In the genomic region with DNA sequence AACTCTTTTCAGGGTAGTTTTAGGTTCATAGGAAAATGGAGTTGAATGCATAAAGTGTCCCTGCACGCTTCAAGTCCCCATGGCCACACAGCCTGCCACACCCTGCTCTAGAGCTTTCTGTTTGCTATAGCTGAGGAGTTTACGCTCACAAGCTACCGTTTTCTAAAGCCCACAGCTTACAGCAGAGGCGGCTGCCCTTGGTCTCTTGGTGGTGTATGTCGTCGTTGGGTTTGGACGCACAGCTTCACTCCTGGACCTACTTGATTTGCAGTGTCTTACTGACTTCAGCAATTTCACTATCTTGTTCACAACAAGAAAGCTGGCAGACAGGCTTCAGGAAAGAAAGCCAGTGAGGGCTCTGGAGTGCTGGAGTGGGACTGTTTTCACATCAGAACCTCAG, we compare ENCODE assay signal across 18 mouse cellular contexts. TPM values are rescaled to one million over a fixed set of nuclear protein-coding genes. Genes with fewer than 3 reads are reported as not detected.
DNase-seq lines count a peak whose midpoint lies in the region; ATAC-seq and TF ChIP-seq lines count a peak whose summit lies in the region.
"Had no signal": no experiment of that assay in that cellular context is flagged by ENCODE, and none has a peak within 500 bp of the region (broad histone marks: within the 10 kb centered on the region; RNA-seq: fewer than 3 reads in every experiment).

No protein-coding gene starts in this region.

- TF ChIP-seq CTCF in liver, adult 2 months (IDR thresholded peaks at IDR 0.05; ENCODE audit: low read depth, low read length): no peak

- H3K4me3 ChIP-seq in liver, adult 2 months (ENCODE audit: insufficient read depth, low read depth, low read length): no peak overlapping the region
- no peak overlapping the region for H3K4me3 ChIP-seq in liver, embryonic 12.5 days
- H3K4me3 ChIP-seq in heart, embryonic 12.5 days: no peak overlapping the region
- H3K4me3 ChIP-seq in limb, embryonic 10.5 days: no peak overlapping the region
- H3K4me3 ChIP-seq in midbrain, embryonic 16.5 days (ENCODE audit: low read depth, low read length): no peak overlapping the region
- H3K4me3 ChIP-seq: embryonic facial prominence, embryonic 10.5 days; forebrain, embryonic 13.5 days; kidney, embryonic 15.5 days; liver, embryonic 13.5 days had no signal

- no peak overlapping the region for H3K4me2 ChIP-seq in liver, embryonic 12.5 days
- peak overlapping the region; percentile 39 for H3K4me2 ChIP-seq in heart, embryonic 12.5 days
- no peak overlapping the region for H3K4me2 ChIP-seq in midbrain, embryonic 16.5 days (ENCODE audit: low read length)
- H3K4me2 ChIP-seq: forebrain, embryonic 13.5 days; kidney, embryonic 15.5 days; liver, embryonic 13.5 days had no signal

- H3K4me1 ChIP-seq in liver, adult 2 months (ENCODE audit: control insufficient read depth, insufficient read depth, low read length): no peaks in the 10 kb centered on the region
- H3K4me1 ChIP-seq in liver, embryonic 12.5 days: no peaks in the 10 kb centered on the region
- peaks cover 13% of the 10 kb centered on the region; the same call in 1 of the 2 replicates for H3K4me1 ChIP-seq in heart, embryonic 12.5 days (replicated peaks)
- peaks cover 10% of the 10 kb centered on the region; the same call in 1 of the 2 replicates for H3K4me1 ChIP-seq in limb, embryonic 10.5 days
- no peaks in the 10 kb centered on the region for H3K4me1 ChIP-seq in midbrain, embryonic 16.5 days (ENCODE audit: control insufficient read depth, insufficient read depth, low read length)
- H3K4me1 ChIP-seq: forebrain, embryonic 13.5 days; liver, embryonic 13.5 days had no signal

- H3K27ac ChIP-seq in liver, adult 2 months (replicated peaks; ENCODE audit: insufficient read depth, low read depth, low read length): no peak overlapping the region
- no peak overlapping the region for H3K27ac ChIP-seq in liver, embryonic 12.5 days
- peak overlapping the region; percentile 76 for H3K27ac ChIP-seq in heart, embryonic 12.5 days (ENCODE audit: poor library complexity, severe bottlenecking)
- H3K27ac ChIP-seq in limb, embryonic 10.5 days: no peak overlapping the region
- H3K27ac ChIP-seq in midbrain, embryonic 16.5 days (ENCODE audit: low read length): no peak overlapping the region
- H3K27ac ChIP-seq: embryonic facial prominence, embryonic 10.5 days; forebrain, embryonic 13.5 days; liver, embryonic 13.5 days had no signal

- peak overlapping the region; percentile 2; the same call in 1 of the 2 replicates for H3K9ac ChIP-seq in liver, adult 2 months (ENCODE audit: low read depth, low read length)
- no peak overlapping the region for H3K9ac ChIP-seq in liver, embryonic 12.5 days
- no peak overlapping the region for H3K9ac ChIP-seq in heart, embryonic 12.5 days
- H3K9ac ChIP-seq in midbrain, embryonic 16.5 days (ENCODE audit: low read depth, low read length): no peak overlapping the region
- H3K9ac ChIP-seq: forebrain, embryonic 13.5 days; kidney, embryonic 15.5 days; liver, embryonic 13.5 days had no signal

- H3K36me3 ChIP-seq in liver, adult 2 months (ENCODE audit: control insufficient read depth, insufficient read depth, low read length): no peaks in the 10 kb centered on the region
- H3K36me3 ChIP-seq in liver, embryonic 12.5 days: no peaks in the 10 kb centered on the region
- H3K36me3 ChIP-seq in heart, embryonic 12.5 days: no peaks in the 10 kb centered on the region
- no peaks in the 10 kb centered on the region for H3K36me3 ChIP-seq in limb, embryonic 10.5 days
- H3K36me3 ChIP-seq in midbrain, embryonic 16.5 days (ENCODE audit: control insufficient read depth, insufficient read depth, low read length): no peaks in the 10 kb centered on the region
- H3K36me3 ChIP-seq: embryonic facial prominence, embryonic 10.5 days; kidney, embryonic 15.5 days; liver, embryonic 13.5 days had no signal

- TF ChIP-seq POLR2A in liver, adult 2 months (IDR thresholded peaks at IDR 0.05; ENCODE audit: extremely low read depth, insufficient read depth, low read length): no peak

- no peak for ATAC-seq in liver, embryonic 12.5 days
- ATAC-seq in activated CD4-positive, CD25-positive, alpha-beta regulatory T cell, adult 4 months: peak; percentile 64
- no peak for ATAC-seq in heart, embryonic 12.5 days (ENCODE audit: insufficient number of reproducible peaks, low FRiP score)
- no peak for ATAC-seq in midbrain, embryonic 16.5 days
- ATAC-seq: forebrain, embryonic 13.5 days had no signal

- DNase-seq in liver, adult 2 months (ENCODE audit: extremely low read depth, low read depth, low spot score): no peak
- DNase-seq in heart, postnatal 4 days: peak; percentile 20
- no peak for DNase-seq in limb, embryonic 10.5 days (ENCODE audit: low spot score)
- no peak for DNase-seq in T-cell, adult 2 months (ENCODE audit: low spot score)
- DNase-seq: adrenal gland, adult 2 months; cerebellum, adult 11-12 months; cerebellum, postnatal 36 days; liver, embryonic 13.5 days; right cerebral cortex, postnatal 25 days; thymus, postnatal 25 days had no signal

- WGBS in liver, adult 2 months: 47% methylated on average over 7 of the region's 7 CpGs
- WGBS in liver, embryonic 12.5 days (ENCODE audit: insufficient replicate concordance): 62% methylated on average over 7 of the region's 7 CpGs
- WGBS in heart, embryonic 12.5 days: 43% methylated on average over 7 of the region's 7 CpGs
- WGBS in limb, embryonic 10.5 days: 85% methylated on average over 7 of the region's 7 CpGs
- 69% methylated on average over 7 of the region's 7 CpGs for WGBS in midbrain, embryonic 16.5 days

- no peaks in the 10 kb centered on the region for H3K79me2 ChIP-seq in liver, adult 2 months (ENCODE audit: control insufficient read depth, insufficient read depth, low read length)

- H3K9me3 ChIP-seq in liver, embryonic 12.5 days (replicated peaks): no peaks in the 10 kb centered on the region
- no peaks in the 10 kb centered on the region for H3K9me3 ChIP-seq in heart, embryonic 12.5 days (replicated peaks)
- H3K9me3 ChIP-seq in limb, embryonic 10.5 days (replicated peaks): no peaks in the 10 kb centered on the region
- no peaks in the 10 kb centered on the region for H3K9me3 ChIP-seq in midbrain, embryonic 16.5 days (replicated peaks; ENCODE audit: control insufficient read depth, low read length, poor library complexity, severe bottlenecking)
- H3K9me3 ChIP-seq: embryonic facial prominence, embryonic 10.5 days; forebrain, embryonic 13.5 days; kidney, embryonic 15.5 days; liver, embryonic 13.5 days had no signal

- H3K27me3 ChIP-seq in liver, adult 2 months (ENCODE audit: control insufficient read depth, insufficient read depth, low read length): no peaks in the 10 kb centered on the region
- H3K27me3 ChIP-seq in liver, embryonic 12.5 days (replicated peaks): no peaks in the 10 kb centered on the region
- H3K27me3 ChIP-seq in heart, embryonic 12.5 days (replicated peaks): no peaks in the 10 kb centered on the region
- no peaks in the 10 kb centered on the region for H3K27me3 ChIP-seq in limb, embryonic 10.5 days (ENCODE audit: low read depth, poor library complexity, severe bottlenecking)
- H3K27me3 ChIP-seq in midbrain, embryonic 16.5 days (ENCODE audit: control insufficient read depth, insufficient read depth, low read depth, low read length): no peaks in the 10 kb centered on the region
- H3K27me3 ChIP-seq: forebrain, embryonic 13.5 days; kidney, embryonic 15.5 days; liver, embryonic 13.5 days had no signal

RNA-seq across cellular contexts. Expression of a gene that starts 24.8 kb away (rescaled TPM):
- 0.65 and 0.67 TPM in 2 replicates for total RNA-seq in liver, adult 2 months (2014; rRNA removed)
- polyA plus RNA-seq in liver, adult 2 months (2012; rRNA removed): 0.29 and 0.38 TPM in 2 replicates
- 0.35 and 0.45 TPM in 2 replicates for polyA plus RNA-seq in liver, embryonic 12.5 days (2016; fragmentation: Nextera tagmentation; extraction: Ambion mirVana)
- polyA plus RNA-seq in activated CD4-positive, CD25-positive, alpha-beta regulatory T cell, adult 4 months (2017; shearing (Covaris generic)): 100 to 1,000 TPM; 474 to 595 TPM
- 0.05 and 0.08 TPM in 2 replicates for polyA plus RNA-seq in heart, embryonic 12.5 days (2016; fragmentation: Nextera tagmentation; extraction: Ambion mirVana)
- under 1 TPM; 0.26 to 0.27 TPM for total RNA-seq in heart, postnatal 4 days (2021)
- polyA plus RNA-seq in limb, embryonic 10.5 days (2016; fragmentation: Nextera tagmentation; extraction: Ambion mirVana): not detected in 2 replicates
- polyA plus RNA-seq in midbrain, embryonic 16.5 days (2015; fragmentation: Nextera tagmentation; extraction: Ambion mirVana): 0.05 TPM in 1 of 2 replicates, not detected in the other
- total RNA-seq: MEL had no signal
- polyA plus RNA-seq: embryonic facial prominence, embryonic 10.5 days had no signal

Comparison
In these comparisons a context has a peak if more than half of its experiments do, and no peak if none do; other contexts are left out.
1. RNA of a gene that starts 24.8 kb away (polyA plus RNA-seq): 474 to 595 TPM in activated CD4-positive, CD25-positive, alpha-beta regulatory T cell, adult 4 months; 0.29 to 0.38 TPM in liver, adult 2 months, 0.35 to 0.45 TPM in liver, embryonic 12.5 days, 0.05 to 0.08 TPM in heart, embryonic 12.5 days, not detected in limb, embryonic 10.5 days and 0.05 TPM in midbrain, embryonic 16.5 days; every median in the first group is over 100 times any median in the second.